Mouse (Mus musculus) right cerebral cortex, adult 2 months (tissue): ENCODE results near the gene Mon1b.

Experiments used
- DNase-seq, 2 experiments: peaks; one replicate each; pipeline ENCODE4 v3.0.0; 2021 to 2022; ENCODE audit warnings: low spot score in 2 of 2

Gene Mon1b

DNA sequence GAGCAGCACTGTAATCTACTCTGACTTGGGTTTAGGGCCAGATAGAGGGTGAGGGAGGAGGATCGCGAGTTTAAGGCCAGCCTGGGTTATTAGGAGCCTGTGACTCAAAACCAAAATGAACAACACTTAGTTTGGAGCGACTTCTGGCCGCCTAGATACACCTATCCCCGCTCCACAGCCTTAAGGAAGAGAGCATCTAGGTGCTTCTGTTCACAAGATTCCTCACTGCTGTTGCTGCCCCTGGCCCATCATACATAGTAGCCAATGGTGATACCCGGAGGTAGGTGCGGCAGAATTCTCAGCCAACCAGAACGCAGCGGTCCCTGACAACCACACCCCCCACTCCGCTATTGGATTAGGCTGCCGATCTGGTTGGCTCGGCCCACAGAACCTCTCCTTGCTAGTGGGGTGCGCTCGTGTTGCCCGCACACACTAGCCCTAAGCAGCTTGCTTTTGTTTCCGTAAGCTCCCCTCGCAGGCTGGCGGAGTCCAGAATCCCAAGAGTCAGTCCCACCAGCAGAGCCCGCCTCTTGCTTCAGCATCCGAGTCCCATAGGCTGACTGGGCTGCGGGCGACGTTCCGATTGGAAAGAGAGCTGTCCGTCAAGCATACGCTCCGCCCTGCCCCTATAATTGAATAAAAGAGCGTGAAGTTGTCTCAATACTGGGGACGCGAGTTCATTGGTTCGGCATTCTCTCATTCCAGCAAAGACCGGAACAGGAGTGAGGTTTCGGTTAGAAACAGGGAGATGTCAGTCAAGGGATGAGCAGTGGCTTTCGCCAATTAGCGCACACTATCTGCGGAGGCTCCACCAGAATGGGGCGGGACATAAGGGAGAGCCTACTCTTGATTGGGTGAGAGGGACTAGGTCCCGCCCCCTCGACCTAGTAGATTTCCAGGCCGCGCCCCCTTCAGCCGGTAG is at the start of gene Mon1b:
TSS of gene Mon1b (plus strand) at position 918 of the 922 bp plus-strand sequence.
- peak; percentile 97 to 99 for DNase-seq

DNA sequence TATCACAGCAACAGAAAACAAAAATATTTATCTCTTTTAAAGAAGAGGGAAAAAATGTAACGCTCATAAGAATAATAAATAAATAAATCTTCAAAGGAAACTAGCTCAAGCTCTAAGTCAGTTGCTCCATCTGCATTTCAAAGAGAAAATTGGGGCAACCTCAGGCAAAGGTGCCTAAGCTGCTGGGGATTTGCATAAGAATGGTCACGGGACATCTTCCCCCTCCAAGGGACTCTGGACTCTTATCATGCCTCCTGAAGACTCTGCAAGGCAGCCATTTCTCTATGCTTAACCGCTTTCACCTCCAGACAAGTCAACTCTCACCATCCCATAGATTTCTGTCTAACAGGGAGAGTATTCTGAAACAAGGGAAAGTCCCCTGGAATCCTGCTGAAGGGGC is 37.0 kb upstream of the Mon1b start:
- DNase-seq = no peak

- DNase-seq = peak; percentile 61 to 71
These were observed 2.8 kb upstream of the Mon1b start for GRCm38 (mm10) chr8:113632634-113633033.

DNA sequence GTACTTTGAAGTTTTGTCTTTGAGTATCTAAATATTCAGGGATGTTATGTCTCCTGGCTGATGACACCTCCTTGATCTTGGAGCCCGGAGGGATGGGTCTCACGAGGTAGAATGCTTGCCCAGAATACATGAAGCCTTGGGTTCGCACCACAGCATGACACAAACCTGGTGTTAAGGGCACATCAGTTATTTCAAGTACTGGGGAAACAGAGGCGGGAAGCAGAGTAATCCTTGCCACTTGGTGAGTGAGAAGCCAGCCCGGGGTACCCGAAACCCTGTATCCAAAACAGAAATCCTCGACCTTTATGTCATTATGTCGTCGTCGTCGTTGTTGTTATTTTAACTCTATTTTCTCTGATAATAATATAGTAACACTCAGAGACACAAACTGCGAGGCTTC is 1.2 kb upstream of the Mon1b start:
- peak in 1 of 2 experiments; percentile 11 for DNase-seq

- DNase-seq = no peak
These were observed 349 bp downstream of the Mon1b start for GRCm38 (mm10) chr8:113635592-113636279.

GRCm38 (mm10) chr8:113636280-113636628 is 867 bp downstream of the Mon1b start:
- no peak for DNase-seq

- no peak for DNase-seq
These were observed 5.0 kb downstream of the Mon1b start for GRCm38 (mm10) chr8:113640357-113640756.

GRCm38 (mm10) chr8:113642926-113643325 is 7.5 kb downstream of the Mon1b start, which contains the start of gene Syce1l:
Gene Syce1l (plus strand): TSS chr8:113643213.
- no peak for DNase-seq

DNA sequence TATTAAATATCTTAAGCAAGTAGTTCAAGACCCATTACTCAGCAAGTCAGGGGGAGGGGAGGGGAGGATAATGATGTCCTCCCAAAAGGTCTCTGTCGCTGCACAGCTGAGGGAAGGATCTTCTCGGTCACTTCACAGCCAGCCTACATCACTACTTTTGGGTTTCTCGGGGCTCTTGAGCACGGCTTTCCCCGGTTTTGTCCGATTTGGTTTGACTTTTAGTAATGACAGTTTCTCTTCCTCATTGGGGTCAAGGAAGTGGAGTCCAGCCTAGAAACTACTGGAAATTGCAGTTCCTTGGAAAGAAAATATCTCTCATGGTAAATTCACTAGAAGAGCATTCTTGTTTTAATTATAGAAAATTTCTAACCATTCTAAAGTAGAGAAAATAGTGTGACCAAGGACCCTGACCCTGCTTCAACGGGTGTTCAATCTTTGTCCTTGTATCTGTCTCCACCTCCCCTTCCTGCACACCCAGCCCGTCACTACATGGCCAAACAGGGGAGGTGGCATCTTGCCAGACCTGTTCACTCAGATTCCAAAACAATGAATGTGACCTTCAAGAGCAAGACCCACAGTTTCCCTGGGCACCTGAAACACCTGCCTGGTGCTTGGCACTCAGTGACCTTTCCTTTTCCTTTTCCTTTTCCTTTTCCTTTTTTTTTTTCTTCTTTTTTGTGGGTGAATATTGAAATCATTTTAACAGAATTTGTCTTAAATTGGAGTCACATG is 8.3 kb downstream of the Mon1b start:
- no peak for DNase-seq

DNA sequence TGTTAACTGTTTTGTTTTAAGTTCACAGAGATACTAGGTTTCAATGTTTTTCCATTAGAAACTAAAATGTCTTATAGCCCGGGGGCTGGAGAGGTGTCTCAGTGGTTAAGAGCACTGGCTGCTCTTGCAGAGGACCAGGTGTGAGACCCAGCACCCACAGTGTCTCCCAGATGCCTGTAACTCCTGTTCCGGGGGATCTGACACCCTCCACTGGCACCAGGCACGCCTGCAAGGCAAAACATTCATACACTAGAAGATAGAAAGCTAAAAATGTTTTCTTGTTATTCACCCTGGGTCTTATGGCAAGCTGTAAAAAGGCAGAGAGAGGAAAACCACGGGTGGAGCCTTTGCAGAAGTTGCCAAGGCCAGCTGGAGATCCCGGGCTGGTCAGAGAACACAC is 9.8 kb downstream of the Mon1b start:
- no peak for DNase-seq

- DNase-seq = no peak
These were observed 17.1 kb downstream of the Mon1b start for GRCm38 (mm10) chr8:113652450-113652849.

- DNase-seq = no peak
These were observed 17.8 kb downstream of the Mon1b start for GRCm38 (mm10) chr8:113653151-113653550.

DNA sequence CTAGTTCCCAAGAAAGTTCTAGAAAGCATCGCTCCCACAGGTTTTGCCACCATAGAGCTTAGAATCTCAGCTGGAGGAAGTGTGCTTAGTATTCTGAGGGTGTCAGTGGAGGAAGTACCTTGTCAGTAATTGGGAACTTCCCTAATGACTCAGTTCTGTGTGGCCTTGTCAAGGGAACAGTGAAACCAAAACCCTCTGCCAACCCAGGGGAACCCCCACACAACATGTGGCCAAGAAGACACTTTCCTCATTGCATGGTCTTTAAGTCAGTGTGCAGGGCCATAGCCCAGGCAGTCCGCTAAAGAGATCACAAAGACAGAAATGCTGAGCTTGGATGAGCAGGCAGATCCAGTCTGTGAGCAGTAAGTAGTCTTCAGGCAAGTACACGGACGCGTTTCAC is 20.8 kb downstream of the Mon1b start:
- no peak for DNase-seq

DNA sequence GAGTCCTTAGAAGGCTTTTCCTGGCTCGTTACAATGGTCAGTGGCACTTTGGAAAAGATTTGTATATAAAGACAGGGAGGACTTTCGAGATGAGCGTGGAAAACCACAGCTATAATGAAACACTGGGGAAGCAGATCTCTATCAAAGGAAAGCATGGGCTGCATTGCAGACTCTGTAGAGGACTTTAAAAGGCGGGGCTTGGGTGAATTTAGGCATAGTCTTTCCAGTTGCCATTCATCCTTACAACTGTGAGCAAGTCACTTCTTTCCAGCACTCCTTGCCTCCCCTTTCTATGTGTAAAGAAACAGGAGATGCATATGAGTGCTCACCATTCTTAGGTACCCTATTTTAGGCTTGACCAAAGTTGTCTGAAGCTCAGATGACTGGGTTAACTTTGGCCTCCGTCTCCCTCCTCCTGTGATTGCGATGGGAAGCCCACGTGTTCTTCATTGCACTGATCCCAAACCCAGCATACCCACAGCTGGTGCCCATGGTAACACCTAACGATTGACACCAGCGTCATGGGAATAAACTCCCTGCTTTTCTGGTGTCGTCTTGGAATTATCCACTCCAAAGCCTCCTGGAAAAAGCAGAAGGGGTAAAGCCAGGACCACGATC is 21.4 kb downstream of the Mon1b start:
- DNase-seq = no peak

- no peak for DNase-seq
These were observed 24.7 kb downstream of the Mon1b start for GRCm38 (mm10) chr8:113660128-113660527.

DNA sequence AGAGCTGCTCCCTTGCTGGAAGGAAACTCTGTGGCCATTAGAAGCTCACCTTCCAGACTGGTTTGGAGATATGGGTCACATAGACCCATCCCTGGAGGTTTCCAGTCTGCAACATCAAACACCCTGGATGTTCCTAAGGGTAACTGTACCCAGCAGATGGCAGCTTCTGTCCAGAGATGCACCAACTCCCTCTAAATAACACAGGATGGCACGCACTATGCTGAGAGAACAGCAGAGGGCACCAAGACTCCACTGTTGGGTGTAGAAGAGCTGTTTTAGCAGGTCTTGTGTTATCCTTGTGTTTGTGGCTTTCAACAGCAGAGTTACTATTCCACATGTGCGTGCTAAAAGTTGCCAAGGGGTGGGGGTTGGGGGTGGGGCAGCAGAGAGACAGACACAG is 29.2 kb downstream of the Mon1b start:
- peak; percentile 93 to 96 for DNase-seq

- no peak for DNase-seq
These were observed 29.6 kb downstream of the Mon1b start for GRCm38 (mm10) chr8:113665036-113665435.

DNA sequence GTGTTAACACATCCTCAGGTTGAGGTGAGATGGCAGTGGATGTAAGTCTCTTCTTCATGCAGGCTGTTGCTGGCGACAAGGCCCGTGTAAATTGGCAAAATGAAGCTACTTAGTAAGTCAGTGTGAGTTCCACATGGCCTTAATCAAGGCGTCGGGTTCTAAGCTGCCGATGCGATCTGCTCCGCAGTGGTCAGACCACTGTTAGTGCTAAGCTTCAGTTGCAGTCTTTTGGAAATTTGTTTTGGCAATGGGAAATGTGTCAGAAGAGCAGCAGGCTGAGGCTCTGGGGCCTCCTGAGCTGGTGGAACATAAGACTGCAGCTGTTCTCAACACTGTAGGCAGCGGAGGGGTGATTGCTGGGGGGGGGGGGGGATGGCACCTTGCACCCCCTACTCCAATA is 30.6 kb downstream of the Mon1b start:
- no peak for DNase-seq

GRCm38 (mm10) chr8:113666714-113667432 is 31.5 kb downstream of the Mon1b start:
- no peak for DNase-seq

DNA sequence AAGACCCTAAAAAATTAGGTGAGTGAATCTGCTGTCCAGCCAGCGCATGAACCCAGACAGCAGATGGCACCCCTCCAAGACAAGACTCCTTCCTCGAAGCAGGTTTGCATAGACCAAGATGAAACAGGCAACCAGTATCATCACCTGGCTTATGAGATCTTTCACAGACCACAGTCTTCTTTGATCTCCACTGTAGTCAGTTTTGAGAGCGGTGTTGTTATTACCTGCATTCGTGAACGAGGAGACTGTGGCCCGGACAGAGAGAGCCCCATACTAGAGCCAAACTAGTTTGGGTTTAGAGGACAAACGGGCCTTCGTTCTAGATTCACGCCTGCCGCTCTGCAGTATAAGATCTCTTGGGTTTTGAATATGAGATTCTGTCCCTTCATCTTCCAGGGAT is 34.5 kb downstream of the Mon1b start:
- no peak for DNase-seq

DNA sequence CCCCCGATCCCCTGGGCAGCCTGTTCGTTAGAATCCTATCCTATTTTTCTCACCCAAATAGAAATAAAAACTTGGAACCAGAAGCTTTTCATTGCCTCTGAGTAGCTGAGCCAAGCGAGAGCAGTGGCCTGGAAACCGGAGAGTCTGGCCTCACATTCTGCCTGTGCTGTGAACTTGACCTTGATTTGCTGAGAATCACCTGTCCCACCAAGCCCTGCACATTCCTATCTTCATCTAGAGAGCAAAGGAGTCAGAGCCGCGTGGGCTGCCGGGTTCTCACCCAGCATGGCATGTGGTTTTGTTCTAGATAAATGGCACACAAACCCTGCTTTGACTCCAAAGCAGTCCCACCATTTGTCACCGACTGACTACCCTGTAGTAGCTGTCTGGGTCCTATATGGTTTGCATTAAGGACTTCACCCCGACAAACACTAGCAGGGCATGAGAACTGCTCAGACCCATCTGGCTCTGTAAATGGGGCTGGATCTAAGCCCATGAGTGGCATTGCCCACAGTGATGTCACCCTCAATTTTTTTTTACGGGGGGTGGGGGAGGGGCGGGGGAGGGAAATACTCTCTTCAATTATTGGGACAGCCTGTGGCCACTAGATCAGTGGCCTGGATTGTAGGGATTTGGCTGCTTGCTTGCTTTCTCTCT is 37.3 kb downstream of the Mon1b start:
- no peak for DNase-seq
